Mouse (Mus musculus): ENCODE measurements around the gene Tex10.
"Not testable (repeated sequence)": the region's sequence is repeated elsewhere in the genome, so short reads cannot be mapped to it uniquely, and the experiment has no call there.

GRCm38 (mm10) chr4:48405724-48406491 lies 67.4 kb downstream of the Tex10 start:
- not testable (repeated sequence) for TF ChIP-seq CTCF, EP300 (IDR thresholded peaks at IDR 0.05)
